Mouse (Mus musculus) spleen, adult 2 months (tissue): ENCODE results near the gene Vps37c.

Experiments used
- CTCF ChIP-seq: fragments of 200-500 bp; IDR thresholded peaks from 2 replicates; pipeline ENCODE4 v1.5.1; 2011; ENCODE audit warnings: mild to moderate bottlenecking, inconsistent platforms; ENCODE audit not compliant: insufficient read depth, insufficient read length, insufficient replicate concordance; ENCODE audit errors: extremely low read depth
- POLR2A ChIP-seq: fragments of 200-500 bp; IDR thresholded peaks from 2 replicates; pipeline ENCODE4 v1.6.1; 2011; ENCODE audit warnings: low read depth, low read length, inconsistent platforms

DNA sequence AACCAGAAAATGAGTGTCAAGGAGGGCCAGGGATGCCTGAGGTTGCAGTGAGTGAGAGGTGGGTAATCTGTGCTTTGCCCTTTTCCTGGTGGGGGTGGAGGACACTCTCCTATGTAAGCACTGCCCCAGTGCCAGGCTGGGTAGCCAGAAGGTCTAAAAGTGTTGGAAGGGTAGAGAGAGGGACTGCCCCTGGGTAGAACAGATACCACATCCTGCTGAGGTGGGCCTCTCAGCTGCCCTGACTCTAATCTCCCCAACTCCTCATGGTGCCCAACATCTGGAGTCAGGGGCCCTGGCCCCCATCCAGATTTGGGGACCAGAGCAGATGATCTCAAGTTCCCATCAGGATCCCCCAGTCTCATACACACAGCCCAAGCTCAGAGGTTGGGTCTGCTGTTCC is 68.6 kb downstream of the Vps37c start:
- TF ChIP-seq CTCF (no peak), POLR2A (no peak)
